Mouse (Mus musculus): ENCODE measurements around the gene Ptcd1. TPM values are rescaled to one million over a fixed set of nuclear protein-coding genes. Genes with fewer than 3 reads are reported as not detected.

The Ptcd1 gene
- polyA plus RNA-seq, 1 experiment from 2014 or later = 22.4 TPM

DNA sequence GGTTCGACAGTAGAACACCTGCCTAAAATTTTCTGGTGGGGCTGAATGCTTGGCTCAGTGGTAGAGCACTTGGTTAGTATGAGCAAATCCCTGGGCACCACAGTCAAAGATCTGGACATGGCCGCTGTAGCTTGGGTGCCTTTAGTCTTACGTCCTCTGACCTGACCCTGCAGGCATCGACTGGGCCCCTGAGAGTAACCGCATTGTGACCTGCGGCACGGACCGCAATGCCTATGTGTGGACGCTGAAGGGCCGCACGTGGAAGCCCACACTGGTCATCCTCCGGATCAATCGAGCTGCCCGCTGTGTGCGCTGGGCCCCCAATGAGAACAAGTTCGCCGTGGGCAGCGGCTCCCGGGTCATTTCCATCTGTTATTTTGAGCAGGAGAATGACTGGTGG is 43.5 kb downstream of the Ptcd1 start:
- Histone ChIP-seq H3K4me1 (replicated peaks) (no peaks in the 10 kb centered on the region), H3K9me3 (no peaks in the 10 kb centered on the region), H3K4me2 (no peak overlapping the region), H3K36me3 (peaks cover 13% of the 10 kb centered on the region), H3K4me3 (no peak overlapping the region), H3K9ac (no peak overlapping the region), H3K27ac (replicated peaks) (no peak overlapping the region), H3K27me3 (no peaks in the 10 kb centered on the region)
- 94% methylated on average over 19 of the region's 19 CpGs for WGBS
- ATAC-seq (ENCODE audit: low FRiP score, low read depth) = no peak

DNA sequence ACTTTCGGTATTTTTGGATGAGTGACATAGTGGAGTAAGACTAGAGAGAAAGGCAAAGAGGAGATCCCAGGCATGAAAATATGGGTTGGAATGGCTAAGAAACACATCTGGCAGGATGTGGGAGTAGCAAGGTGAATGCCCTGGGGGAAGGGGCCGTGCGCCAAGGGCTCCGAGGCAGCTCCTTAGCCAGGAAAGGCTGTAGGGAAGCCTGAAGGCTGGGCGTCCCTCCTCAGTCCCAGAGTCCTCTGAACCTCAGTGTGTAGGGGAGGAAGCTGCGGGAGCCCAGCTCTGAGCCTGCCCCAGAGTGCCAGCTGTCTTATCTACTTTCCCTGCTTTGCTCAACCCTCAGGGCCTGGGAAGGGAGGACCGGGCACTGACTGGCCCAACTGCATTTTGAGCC is 46.0 kb downstream of the Ptcd1 start:
- H3K27me3 ChIP-seq = no peaks in the 10 kb centered on the region
- no peak overlapping the region for H3K4me2 ChIP-seq
- H3K9me3 ChIP-seq = no peaks in the 10 kb centered on the region
- H3K4me3 ChIP-seq = no peak overlapping the region
- 70% methylated on average over 7 of the region's 7 CpGs for WGBS
- no peaks in the 10 kb centered on the region for H3K4me1 ChIP-seq (replicated peaks)
- H3K36me3 ChIP-seq = no peaks in the 10 kb centered on the region; the same call in 1 of the 2 replicates
- no peak overlapping the region for H3K9ac ChIP-seq
- no peak overlapping the region for H3K27ac ChIP-seq (replicated peaks)
- no peak for ATAC-seq (ENCODE audit: low FRiP score, low read depth)

DNA sequence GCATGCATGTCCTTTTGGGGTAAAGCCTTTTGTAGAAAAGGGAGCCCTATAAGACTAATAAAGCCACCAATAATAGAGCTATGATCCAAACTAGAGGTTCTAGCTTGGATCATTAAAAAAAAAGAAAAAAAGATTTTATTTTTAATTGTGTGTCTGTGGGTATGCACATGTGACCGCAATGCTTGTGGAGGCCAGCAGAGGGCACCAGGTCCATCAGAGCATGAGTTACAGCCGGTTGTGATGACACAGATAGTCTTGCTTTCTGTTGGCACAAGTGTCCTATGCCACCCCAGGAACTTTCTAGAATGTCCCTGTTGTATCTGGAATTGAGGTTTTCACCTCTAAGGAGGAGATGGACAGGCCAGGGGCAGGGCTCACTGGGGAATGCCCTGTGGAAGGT is 47.5 kb downstream of the Ptcd1 start:
- WGBS = 85% methylated on average over 2 of the region's 2 CpGs
- no peak for ATAC-seq (ENCODE audit: low FRiP score, low read depth)
- no peak overlapping the region for H3K9ac ChIP-seq

DNA sequence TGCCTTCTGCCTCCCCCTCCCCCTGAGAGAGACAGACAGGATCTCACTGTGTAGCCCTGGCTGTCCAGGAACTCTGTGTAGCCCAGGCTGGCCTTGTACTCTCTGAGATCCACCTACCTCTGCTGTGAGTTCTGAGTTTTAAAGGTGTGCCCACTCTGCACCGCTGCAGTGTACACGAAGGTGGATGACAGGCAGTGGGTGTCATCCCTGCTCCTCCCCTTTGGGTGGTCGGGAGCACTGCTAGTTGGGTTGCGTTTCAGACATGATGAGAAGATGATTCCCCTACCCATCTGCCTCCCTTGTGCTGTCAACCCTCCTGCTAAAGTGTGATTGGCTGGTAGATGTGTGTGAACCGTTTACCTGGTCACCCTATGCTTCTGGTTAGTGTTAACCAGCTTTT is 48.4 kb downstream of the Ptcd1 start:
- Histone ChIP-seq H3K27me3 (peaks cover 9% of the 10 kb centered on the region; the same call in 1 of the 2 replicates), H3K27ac (replicated peaks) (no peak overlapping the region), H3K4me2 (no peak overlapping the region), H3K4me1 (replicated peaks) (peaks cover 10% of the 10 kb centered on the region), H3K9me3 (no peaks in the 10 kb centered on the region), H3K36me3 (no peaks in the 10 kb centered on the region), H3K4me3 (no peak overlapping the region), H3K9ac (no peak overlapping the region)
- 92% methylated on average over 5 of the region's 5 CpGs for WGBS
- ATAC-seq (ENCODE audit: low FRiP score, low read depth) = no peak

More for the DNA sequence above, 47.5 kb downstream of the Ptcd1 start:
- H3K27me3 ChIP-seq = peaks cover 6% of the 10 kb centered on the region; the same call in 1 of the 2 replicates
- H3K9me3 ChIP-seq = no peaks in the 10 kb centered on the region
- H3K4me1 ChIP-seq (replicated peaks) = peaks cover 5% of the 10 kb centered on the region; the same call in 1 of the 2 replicates
- no peaks in the 10 kb centered on the region; the same call in 1 of the 2 replicates for H3K36me3 ChIP-seq
- no peak overlapping the region for H3K4me3 ChIP-seq
- no peak overlapping the region for H3K4me2 ChIP-seq
- no peak overlapping the region for H3K27ac ChIP-seq (replicated peaks)

DNA sequence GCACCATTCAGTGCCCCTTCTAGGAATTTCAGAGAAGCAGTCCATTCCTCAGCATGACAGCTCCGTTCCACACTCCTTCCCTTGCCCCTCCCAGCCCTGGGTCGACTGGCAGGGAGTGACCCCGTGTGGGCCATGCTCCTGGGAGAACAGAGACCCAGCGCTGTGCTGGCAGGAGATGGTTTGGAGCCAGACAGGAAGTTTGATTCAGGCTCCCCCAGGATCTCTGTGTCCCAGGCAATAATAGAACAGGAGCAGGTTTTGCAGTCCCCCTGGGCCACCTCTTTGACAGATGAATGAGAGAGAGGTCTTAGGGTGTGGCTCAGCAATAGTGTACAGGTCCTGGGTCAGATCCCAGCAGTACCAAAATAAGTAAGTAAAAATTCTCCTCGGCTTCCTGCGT is 48.9 kb downstream of the Ptcd1 start:
- ATAC-seq (ENCODE audit: low FRiP score, low read depth) = no peak
- Histone ChIP-seq H3K9me3 (no peaks in the 10 kb centered on the region), H3K27me3 (peaks cover 11% of the 10 kb centered on the region; the same call in 1 of the 2 replicates), H3K4me3 (no peak overlapping the region), H3K9ac (no peak overlapping the region), H3K36me3 (no peaks in the 10 kb centered on the region), H3K4me2 (no peak overlapping the region), H3K27ac (replicated peaks) (no peak overlapping the region), H3K4me1 (replicated peaks) (peaks cover 10% of the 10 kb centered on the region)
- 67% methylated on average over 6 of the region's 6 CpGs for WGBS

DNA sequence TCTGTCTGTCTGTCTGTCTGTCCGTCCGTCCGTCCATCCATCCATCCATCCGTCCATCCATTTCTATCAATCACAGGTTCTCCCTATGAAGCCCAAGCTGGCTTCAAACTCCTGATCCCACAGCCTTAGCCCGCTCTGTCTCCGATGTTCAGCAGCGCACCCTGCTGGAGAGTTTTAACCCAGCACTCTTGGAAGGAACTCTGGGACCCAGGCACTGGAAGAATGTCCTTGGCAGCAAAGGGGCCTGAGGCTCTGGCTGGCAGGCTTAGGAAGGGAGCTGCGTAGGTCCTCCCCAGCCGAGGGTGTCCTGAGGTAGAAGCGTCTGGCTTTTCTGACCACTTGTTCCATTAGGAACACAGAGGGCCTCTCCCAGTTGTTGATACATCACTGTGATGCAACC is 50.0 kb downstream of the Ptcd1 start:
- Histone ChIP-seq H3K27me3 (peaks cover 11% of the 10 kb centered on the region; the same call in 1 of the 2 replicates), H3K9ac (no peak overlapping the region), H3K4me2 (peak overlapping the region; percentile 11; the same call in 1 of the 2 replicates), H3K4me3 (no peak overlapping the region), H3K4me1 (replicated peaks) (peaks cover 10% of the 10 kb centered on the region), H3K9me3 (no peaks in the 10 kb centered on the region), H3K36me3 (no peaks in the 10 kb centered on the region), H3K27ac (replicated peaks) (no peak overlapping the region)
- ATAC-seq (ENCODE audit: low FRiP score, low read depth) = no peak
- WGBS = 39% methylated on average over 10 of the region's 10 CpGs

DNA sequence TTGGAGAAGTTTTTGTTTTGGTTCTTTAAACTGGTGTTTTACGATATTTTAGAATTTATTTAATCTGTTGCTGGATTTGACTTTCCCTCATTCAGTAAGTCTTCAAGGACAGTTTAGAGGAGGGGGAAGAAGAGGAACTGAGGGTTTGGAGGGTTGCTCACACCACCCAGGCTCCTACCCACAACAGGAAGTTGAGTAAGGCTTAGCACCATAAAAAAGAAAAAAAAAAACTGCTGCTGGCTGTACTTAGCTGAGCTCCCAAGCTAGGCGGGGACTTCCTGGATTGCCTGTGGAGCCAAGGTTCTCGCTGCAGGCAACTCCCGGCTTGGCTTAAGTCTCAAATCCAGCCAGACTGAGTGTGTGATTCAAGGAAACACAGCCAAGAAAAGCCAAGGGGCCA is 50.6 kb downstream of the Ptcd1 start:
- 0 out of 2 replicates have a peak overlapping the region, but pooled peaks have one; percentile 1 for H3K27ac ChIP-seq (replicated peaks)
- H3K4me1 ChIP-seq (replicated peaks) = peaks cover 10% of the 10 kb centered on the region
- no peak for ATAC-seq (ENCODE audit: low FRiP score, low read depth)
- H3K36me3 ChIP-seq = no peaks in the 10 kb centered on the region
- peak overlapping the region; percentile 11; the same call in 1 of the 2 replicates for H3K4me2 ChIP-seq
- no peak overlapping the region for H3K9ac ChIP-seq
- H3K4me3 ChIP-seq = no peak overlapping the region
- peaks cover 11% of the 10 kb centered on the region; the same call in 1 of the 2 replicates for H3K27me3 ChIP-seq
- 63% methylated on average over 4 of the region's 4 CpGs for WGBS
- H3K9me3 ChIP-seq = no peaks in the 10 kb centered on the region

DNA sequence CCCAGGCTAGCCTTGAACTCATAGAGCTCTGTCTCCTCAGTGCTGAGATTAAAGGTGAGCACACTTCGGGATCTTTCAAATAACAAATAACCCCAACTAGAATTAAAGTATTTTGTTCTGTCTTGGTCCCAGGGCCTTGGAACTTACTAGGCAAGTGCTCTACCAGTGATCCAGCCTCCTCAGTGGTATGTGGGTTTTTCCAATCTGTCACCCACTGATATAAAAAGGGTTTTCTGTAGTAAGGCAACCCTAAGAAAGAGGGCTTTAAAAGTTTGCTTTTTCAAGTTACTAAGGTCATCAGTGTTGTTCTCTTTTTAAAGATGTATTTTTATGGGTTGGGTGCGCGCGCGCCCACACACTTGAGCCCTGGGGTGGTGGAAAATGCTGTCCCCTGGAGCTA is 51.2 kb downstream of the Ptcd1 start:
- no peak overlapping the region for H3K4me2 ChIP-seq
- no peak overlapping the region for H3K4me3 ChIP-seq
- H3K27me3 ChIP-seq = peaks cover 11% of the 10 kb centered on the region; the same call in 1 of the 2 replicates
- peaks cover 10% of the 10 kb centered on the region for H3K4me1 ChIP-seq (replicated peaks)
- H3K36me3 ChIP-seq = peaks cover under 1% of the 10 kb centered on the region; the same call in 1 of the 2 replicates
- H3K27ac ChIP-seq (replicated peaks) = 0 out of 2 replicates have a peak overlapping the region, but pooled peaks have one; percentile 1
- ATAC-seq (ENCODE audit: low FRiP score, low read depth) = no peak
- no peak overlapping the region for H3K9ac ChIP-seq
- 92% methylated on average over 5 of the region's 5 CpGs for WGBS
- no peaks in the 10 kb centered on the region for H3K9me3 ChIP-seq

DNA sequence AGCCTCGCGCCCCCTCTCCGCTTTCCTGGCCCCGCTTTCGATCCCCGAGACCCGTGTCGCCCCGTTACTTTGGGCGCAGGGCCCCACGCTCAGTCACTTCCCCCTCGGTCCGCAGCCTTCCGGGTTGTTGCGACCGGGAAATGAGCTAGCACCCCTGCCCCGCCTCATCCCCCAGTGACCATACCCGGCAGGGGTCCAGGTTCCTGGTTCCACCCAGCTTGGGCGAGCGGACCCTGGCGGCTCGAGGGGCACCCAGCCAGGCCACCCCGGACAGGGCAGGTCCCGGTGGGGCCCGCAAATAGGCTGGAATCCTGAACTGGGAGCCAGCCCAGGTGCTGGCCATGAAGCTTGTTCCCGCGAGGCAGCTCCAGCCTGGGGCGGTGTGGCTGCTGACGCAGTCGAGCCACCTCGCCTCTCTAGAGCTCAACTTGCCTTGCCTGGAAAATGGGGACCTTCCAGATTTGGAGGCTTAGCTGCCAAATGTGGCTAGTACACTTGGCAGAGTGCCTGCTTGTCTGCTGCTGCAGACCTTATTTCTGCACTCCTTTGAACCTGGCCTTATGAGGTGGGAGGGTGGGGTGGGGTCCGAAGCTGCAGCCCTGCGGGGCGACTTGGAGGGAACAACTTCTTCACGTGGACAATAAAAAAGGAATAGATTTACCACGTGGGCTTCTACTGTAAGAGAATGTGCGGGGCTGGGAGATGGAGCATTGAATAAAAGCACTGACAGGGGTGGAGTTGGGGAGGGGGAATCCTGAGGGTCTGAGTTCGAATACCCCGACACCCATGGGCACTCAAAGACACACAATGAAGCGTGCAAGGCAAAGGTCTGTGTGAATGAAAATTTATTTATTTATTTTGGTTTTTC is 52.1 kb downstream of the Ptcd1 start:
- peaks cover 8% of the 10 kb centered on the region for H3K36me3 ChIP-seq
- H3K9me3 ChIP-seq = no peaks in the 10 kb centered on the region
- WGBS = 17% methylated on average over 38 of the region's 40 CpGs
- peak overlapping the region; percentile 41 for H3K4me3 ChIP-seq
- peaks cover 10% of the 10 kb centered on the region for H3K4me1 ChIP-seq (replicated peaks)
- H3K4me2 ChIP-seq = peak overlapping the region; percentile 57
- H3K27me3 ChIP-seq = peaks cover 11% of the 10 kb centered on the region; the same call in 1 of the 2 replicates
- H3K9ac ChIP-seq = peak overlapping the region; percentile 34; the same call in 1 of the 2 replicates
- H3K27ac ChIP-seq (replicated peaks) = no peak overlapping the region
- ATAC-seq (ENCODE audit: low FRiP score, low read depth) = peak; percentile 17; the same call in 1 of the 2 replicates

DNA sequence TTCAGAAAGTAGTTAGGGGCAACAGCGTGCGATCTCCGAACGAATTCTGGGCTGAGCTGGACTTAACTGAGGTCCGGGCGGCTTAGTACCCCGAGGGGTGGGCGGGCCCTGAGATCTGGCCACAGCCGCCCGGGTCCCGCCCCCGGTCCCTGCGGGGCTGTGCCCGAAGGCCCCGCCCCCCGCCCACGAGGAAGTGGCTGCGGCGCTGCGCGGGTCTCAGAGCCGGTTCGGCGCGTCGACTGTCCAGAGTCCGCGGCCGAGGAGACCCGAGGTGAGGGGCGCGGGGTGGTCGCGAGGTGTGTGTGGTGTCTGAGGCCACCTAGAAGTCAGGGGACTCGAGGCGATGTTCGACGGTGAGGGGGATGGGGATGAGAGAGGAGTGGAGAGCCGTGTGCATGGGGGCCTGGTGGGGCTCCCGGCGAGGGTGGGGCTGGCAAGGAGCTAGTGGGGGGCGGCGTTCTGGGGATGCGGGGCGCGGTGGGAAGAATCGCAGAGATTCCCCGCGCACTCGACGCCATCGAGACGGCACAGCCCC is 52.8 kb downstream of the Ptcd1 start, which contains the start of gene Arpc1b:
Arpc1b (plus strand) TSS at position 145 of the 535 bp plus-strand sequence.
- Histone ChIP-seq H3K4me1 (replicated peaks) (peaks cover 10% of the 10 kb centered on the region), H3K4me3 (peak within 1 kb of the TSS; percentile 41), H3K36me3 (peaks cover 15% of the 10 kb centered on the region), H3K9ac (peak within 1 kb of the TSS; percentile 34; the same call in 1 of the 2 replicates), H3K27ac (replicated peaks) (no peak within 1 kb of the TSS), H3K9me3 (no peaks in the 10 kb centered on the region), H3K4me2 (peak within 1 kb of the TSS; percentile 57), H3K27me3 (peaks cover 11% of the 10 kb centered on the region; the same call in 1 of the 2 replicates)
- ATAC-seq (ENCODE audit: low FRiP score, low read depth) = peak; percentile 44; the same call in 1 of the 2 replicates
- WGBS = 1% methylated on average over 52 of the region's 53 CpGs

DNA sequence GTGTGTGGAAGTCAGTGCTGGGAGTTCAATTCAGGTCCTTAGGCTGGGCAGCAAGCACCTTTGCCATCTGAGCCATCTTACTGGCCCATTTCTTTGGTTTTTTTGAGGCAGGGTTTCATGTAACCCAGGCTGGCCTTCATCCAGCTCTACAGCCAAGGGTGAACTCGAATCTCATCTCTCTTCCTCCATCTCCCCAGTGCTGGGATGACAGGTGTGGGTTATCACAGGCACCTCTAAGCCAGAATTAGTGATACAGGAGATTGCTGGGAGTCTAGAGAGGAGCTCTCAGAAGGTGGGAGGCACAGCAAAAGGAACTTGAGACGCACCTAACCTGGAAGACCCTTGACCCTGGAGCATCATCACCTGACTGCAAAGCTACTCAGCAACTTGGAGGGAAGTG is 53.5 kb downstream of the Ptcd1 start:
- Histone ChIP-seq H3K27me3 (peaks cover 11% of the 10 kb centered on the region; the same call in 1 of the 2 replicates), H3K4me3 (no peak overlapping the region), H3K9me3 (no peaks in the 10 kb centered on the region), H3K27ac (replicated peaks) (no peak overlapping the region), H3K36me3 (peaks cover 21% of the 10 kb centered on the region), H3K4me2 (peak overlapping the region; percentile 57; the same call in 1 of the 2 replicates), H3K9ac (no peak overlapping the region), H3K4me1 (replicated peaks) (peaks cover 10% of the 10 kb centered on the region)
- ATAC-seq (ENCODE audit: low FRiP score, low read depth) = no peak
- 48% methylated on average over 2 of the region's 2 CpGs for WGBS

DNA sequence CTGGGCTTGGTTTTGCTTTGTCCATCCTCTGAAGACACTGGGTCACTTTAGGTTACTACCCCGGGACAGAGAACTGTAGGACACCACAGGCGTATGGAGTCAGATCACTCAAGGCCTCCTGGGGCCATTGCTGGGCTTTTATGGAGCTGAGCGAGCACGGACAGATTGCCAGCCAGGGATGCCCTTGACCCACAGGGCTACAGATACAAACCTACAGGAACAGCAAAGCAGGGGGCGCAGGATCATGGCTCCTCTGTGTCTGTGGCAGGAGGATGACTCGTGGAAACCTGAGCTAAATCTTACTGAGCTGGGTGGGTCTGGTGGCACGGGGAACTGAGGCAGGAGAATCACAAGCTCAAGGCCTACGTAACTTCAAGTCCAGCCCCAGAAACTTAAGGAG is 54.3 kb downstream of the Ptcd1 start:
- 82% methylated on average over 8 of the region's 8 CpGs for WGBS

More for the DNA sequence above, 54.3 kb downstream of the Ptcd1 start:
- Histone ChIP-seq H3K9me3 (no peaks in the 10 kb centered on the region), H3K9ac (no peak overlapping the region), H3K36me3 (peaks cover 29% of the 10 kb centered on the region), H3K27me3 (peaks cover 11% of the 10 kb centered on the region; the same call in 1 of the 2 replicates), H3K4me1 (replicated peaks) (peaks cover 10% of the 10 kb centered on the region), H3K27ac (replicated peaks) (no peak overlapping the region), H3K4me2 (no peak overlapping the region), H3K4me3 (no peak overlapping the region)
- no peak for ATAC-seq (ENCODE audit: low FRiP score, low read depth)

Data from hindbrain, embryonic 15.5 days (tissue).